Mouse (Mus musculus) limb, embryonic 12.5 days (tissue): ENCODE results near the gene Erc1. TPM values are rescaled to one million over a fixed set of nuclear protein-coding genes. Genes with fewer than 3 reads are reported as not detected.

ENCODE experiments used
- polyA plus RNA-seq: library from polyadenylated mRNA; unstranded; fragments of >200 nt; fragmentation: Nextera tagmentation; extraction: Ambion mirVana; gene quantifications from 2 replicates; pipeline ENCODE4 v1.2.1, GENCODE M21; 2016

The Erc1 gene
- polyA plus RNA-seq, 1 experiment from 2014 or later = 34.6 TPM

Other genes with a start within 250 kb of the Erc1 start
- gene Rad52, start 54.5 kb upstream of the Erc1 start, polyA plus RNA-seq = 25.7 and 27.9 TPM in 2 replicates
- 58.6 and 67.7 TPM in 2 replicates for gene Wnk1, start 190.5 kb upstream of the Erc1 start, polyA plus RNA-seq
- gene Ninj2, start 245.2 kb upstream of the Erc1 start, polyA plus RNA-seq = not detected in 2 replicates